27 mouse cellular contexts compared by ENCODE assay signal in the genomic region with DNA sequence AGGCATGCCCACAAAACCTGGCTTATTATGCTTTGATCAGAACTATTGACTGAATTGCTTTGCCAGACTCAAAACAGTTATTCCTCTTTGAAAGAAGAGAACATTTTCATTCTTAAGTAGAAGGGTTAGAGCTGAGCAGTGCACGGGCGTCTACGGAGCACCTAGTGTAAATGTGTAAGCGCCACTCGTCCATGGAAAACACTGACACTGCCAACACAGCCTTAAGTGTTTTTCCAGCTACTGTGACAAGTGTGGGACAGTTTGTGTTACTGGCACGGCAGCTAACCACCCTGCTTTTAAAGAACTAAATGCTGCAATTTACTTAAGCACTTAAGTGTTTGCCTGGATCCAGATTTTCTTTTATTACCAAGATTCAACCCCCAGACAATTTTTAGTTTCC. TPM values are rescaled to one million over a fixed set of nuclear protein-coding genes. Genes with fewer than 3 reads are reported as not detected.
DNase-seq lines count a peak whose midpoint lies in the region; ATAC-seq and TF ChIP-seq lines count a peak whose summit lies in the region.
"Had no signal": no experiment of that assay in that cellular context is flagged by ENCODE, and none has a peak within 500 bp of the region (broad histone marks: within the 10 kb centered on the region; RNA-seq: fewer than 3 reads in every experiment).

No protein-coding gene starts in this region.

- H3K27me3 ChIP-seq in heart, embryonic 15.5 days: no peaks in the 10 kb centered on the region
- H3K27me3 ChIP-seq in heart, embryonic 12.5 days (replicated peaks): no peaks in the 10 kb centered on the region
- H3K27me3 ChIP-seq in CH12.LX (replicated peaks): no peaks in the 10 kb centered on the region
- H3K27me3 ChIP-seq: forebrain, embryonic 13.5 days; hindbrain, embryonic 13.5 days; kidney, embryonic 15.5 days; liver, embryonic 13.5 days; lung, embryonic 15.5 days; megakaryocyte, embryonic 14.5 days; neural tube, embryonic 12.5 days; stomach, embryonic 15.5 days had no signal

- H3K9ac ChIP-seq in heart, embryonic 15.5 days: no peak overlapping the region
- H3K9ac ChIP-seq in heart, embryonic 12.5 days: no peak overlapping the region
- H3K9ac ChIP-seq in CH12.LX (ENCODE audit: insufficient read depth, low read depth): peak overlapping the region; percentile 93
- H3K9ac ChIP-seq: forebrain, embryonic 13.5 days; hindbrain, embryonic 13.5 days; kidney, embryonic 15.5 days; liver, embryonic 13.5 days; lung, embryonic 15.5 days; neural tube, embryonic 12.5 days; stomach, embryonic 15.5 days had no signal

- 75% methylated on average over 6 of the region's 6 CpGs for WGBS in heart, embryonic 15.5 days
- WGBS in heart, embryonic 12.5 days: 76% methylated on average over 6 of the region's 6 CpGs

- no peak for TF ChIP-seq RAD21 in CH12.LX (IDR thresholded peaks at IDR 0.05; ENCODE audit: low read depth, low read length)

- no peak for TF ChIP-seq EP300 in CH12.LX (IDR thresholded peaks at IDR 0.05; ENCODE audit: low read length)

- no peaks in the 10 kb centered on the region for H3K9me3 ChIP-seq in heart, embryonic 15.5 days (replicated peaks)
- no peaks in the 10 kb centered on the region for H3K9me3 ChIP-seq in heart, embryonic 12.5 days (replicated peaks)
- no peaks in the 10 kb centered on the region for H3K9me3 ChIP-seq in CH12.LX (replicated peaks; ENCODE audit: low read length)
- H3K9me3 ChIP-seq: forebrain, embryonic 13.5 days; hindbrain, embryonic 13.5 days; kidney, embryonic 15.5 days; liver, embryonic 13.5 days; lung, embryonic 15.5 days; megakaryocyte, embryonic 14.5 days; neural tube, embryonic 12.5 days; stomach, embryonic 15.5 days had no signal

- dilution Hi-C loops in CH12.LX (cut with MboI; ENCODE audit: extremely low pct_ligation_motif_present, extremely low pct_unique_long_range_greater_than_20kb, low sequenced_read_pairs): no loop called here

- in situ Hi-C loops in CH12.LX (cut with MboI; ENCODE audit: low pct_ligation_motif_present, low pct_unique_long_range_greater_than_20kb, low sequenced_read_pairs): loop anchor here (5.0 to 10.0 kb wide), 2 partner anchors 80 to 233 kb away; a partner anchor contains a TSS

- H3K79me2 ChIP-seq in CH12.LX (replicated peaks; ENCODE audit: control insufficient read depth, extremely low read depth, insufficient read depth, poor library complexity, severe bottlenecking): no peaks in the 10 kb centered on the region

- peak overlapping the region; percentile 9; the same call in 1 of the 2 replicates for H3K27ac ChIP-seq in heart, embryonic 15.5 days
- no peak overlapping the region for H3K27ac ChIP-seq in heart, embryonic 12.5 days (ENCODE audit: poor library complexity, severe bottlenecking)
- peak overlapping the region; percentile 90 for H3K27ac ChIP-seq in CH12.LX (ENCODE audit: insufficient read depth, low read depth)
- H3K27ac ChIP-seq: forebrain, embryonic 13.5 days; hindbrain, embryonic 13.5 days; kidney, embryonic 15.5 days; liver, embryonic 13.5 days; lung, embryonic 15.5 days; neural tube, embryonic 12.5 days; stomach, embryonic 15.5 days had no signal

- peaks cover 34% of the 10 kb centered on the region; the same call in 1 of the 2 replicates for H3K36me3 ChIP-seq in heart, embryonic 15.5 days
- H3K36me3 ChIP-seq in heart, embryonic 12.5 days: peaks cover 73% of the 10 kb centered on the region
- H3K36me3 ChIP-seq in CH12.LX (replicated peaks in 1 of 2; ENCODE audit: control insufficient read depth in 1 of 2, insufficient read depth in 1 of 2, low read length in 1 of 2): peaks cover 3 to 40% of the 10 kb centered on the region in 2 experiments
- H3K36me3 ChIP-seq: neural tube, embryonic 12.5 days had no signal

- no peak for TF ChIP-seq CTCF in CH12.LX (conservative IDR thresholded peaks at IDR 0.05 in 1 of 2, IDR thresholded peaks at IDR 0.05 in 1 of 2; ENCODE audit: low read depth in 2 of 2, low read length in 2 of 2)

- no peak overlapping the region for H3K4me2 ChIP-seq in heart, embryonic 15.5 days
- H3K4me2 ChIP-seq in heart, embryonic 12.5 days: no peak overlapping the region
- H3K4me2 ChIP-seq in CH12.LX (ENCODE audit: insufficient read depth, low read depth, poor library complexity, severe bottlenecking): peak overlapping the region; percentile 83; the same call in 1 of the 2 replicates
- H3K4me2 ChIP-seq: forebrain, embryonic 13.5 days; hindbrain, embryonic 13.5 days; kidney, embryonic 15.5 days; liver, embryonic 13.5 days; lung, embryonic 15.5 days; neural tube, embryonic 12.5 days; stomach, embryonic 15.5 days had no signal

- H3K4me3 ChIP-seq in heart, embryonic 15.5 days: no peak overlapping the region
- no peak overlapping the region for H3K4me3 ChIP-seq in heart, embryonic 12.5 days
- no peak overlapping the region for H3K4me3 ChIP-seq in CH12.LX (replicated peaks in 1 of 3; ENCODE audit: low read depth in 2 of 3, low read length in 2 of 3, poor library complexity in 1 of 3)
- H3K4me3 ChIP-seq: forebrain, embryonic 13.5 days; hindbrain, embryonic 13.5 days; kidney, embryonic 15.5 days; liver, embryonic 13.5 days; lung, embryonic 15.5 days; megakaryocyte, embryonic 14.5 days; neural tube, embryonic 12.5 days; stomach, embryonic 15.5 days had no signal

- H3K4me1 ChIP-seq in heart, embryonic 15.5 days (replicated peaks): no peaks in the 10 kb centered on the region; the same call in 1 of the 2 replicates
- H3K4me1 ChIP-seq in heart, embryonic 12.5 days (replicated peaks): peaks cover 6% of the 10 kb centered on the region; the same call in 1 of the 2 replicates
- H3K4me1 ChIP-seq in CH12.LX (ENCODE audit: control insufficient read depth in 1 of 2, insufficient read depth in 2 of 2): peaks cover 4 to 36% of the 10 kb centered on the region in 2 experiments
- H3K4me1 ChIP-seq: forebrain, embryonic 13.5 days; hindbrain, embryonic 13.5 days; kidney, embryonic 15.5 days; liver, embryonic 13.5 days; lung, embryonic 15.5 days; neural tube, embryonic 12.5 days; stomach, embryonic 15.5 days had no signal

- ATAC-seq in heart, embryonic 15.5 days (replicated peaks; ENCODE audit: insufficient number of reproducible peaks, insufficient read depth, low FRiP score, low read depth): no peak
- no peak for ATAC-seq in heart, embryonic 12.5 days (ENCODE audit: insufficient number of reproducible peaks, low FRiP score)
- ATAC-seq: forebrain, embryonic 13.5 days had no signal

- TF ChIP-seq POLR2A in CH12.LX (IDR thresholded peaks at IDR 0.05; ENCODE audit: low read depth, low read length): no peak

- no peak for DNase-seq in CH12.LX (ENCODE audit: extremely low read depth)
- peak; percentile 37 for DNase-seq in brain, adult 2 months (ENCODE audit: low read depth, low spot score)
- DNase-seq in lung, postnatal 25 days (ENCODE audit: low spot score): peak; percentile 48
- no peak for DNase-seq in right cerebral cortex, postnatal 4 days
- DNase-seq in cerebellum, adult 8-10 months: no peak
- DNase-seq: adrenal gland, postnatal 10 days; cerebellum, adult 9-11 months; gastrocnemius, postnatal 10 days; heart, adult 11 months; kidney, adult 11 months; kidney, postnatal 4 days; liver, embryonic 13.5 days; midbrain, embryonic 14.5 days; retina, postnatal 1 day; thymus, postnatal 25 days had no signal

TF ChIP-seq in CH12.LX, 34 proteins besides CTCF, POLR2A, EP300 and RAD21 (continues in another document):
- TF ChIP-seq ETS1 (conservative IDR thresholded peaks at IDR 0.05; ENCODE audit: low read depth, low read length) (no peak), CHD2 (IDR thresholded peaks at IDR 0.05; ENCODE audit: low read length) (no peak), NELFE (IDR thresholded peaks at IDR 0.05; ENCODE audit: low read depth, low read length) (no peak), IRF4 (IDR thresholded peaks at IDR 0.05; ENCODE audit: low read depth, low read length) (no peak), TBP (conservative IDR thresholded peaks at IDR 0.05; ENCODE audit: low read depth, low read length) (no peak), ZKSCAN1 (IDR thresholded peaks at IDR 0.05; ENCODE audit: borderline replicate concordance, low read depth, low read length) (no peak), POLR2AphosphoS2 (IDR thresholded peaks at IDR 0.05; ENCODE audit: low read depth, low read length) (no peak), TCF12 (IDR thresholded peaks at IDR 0.05; ENCODE audit: low read depth, low read length) (no peak), PAX5 (IDR thresholded peaks at IDR 0.05; ENCODE audit: low read length) (no peak), E2F4 (IDR thresholded peaks at IDR 0.05; ENCODE audit: insufficient replicate concordance, low read depth, low read length) (no peak), MXI1 (IDR thresholded peaks at IDR 0.05; ENCODE audit: low read depth, low read length) (no peak), SMC3 (IDR thresholded peaks at IDR 0.05; ENCODE audit: low read depth, low read length) (no peak), BHLHE40 (IDR thresholded peaks at IDR 0.05; ENCODE audit: low read depth, low read length) (no peak), ZMIZ1 (IDR thresholded peaks at IDR 0.05; ENCODE audit: low read depth, low read length) (no peak), USF2 (conservative IDR thresholded peaks at IDR 0.05; ENCODE audit: low read depth, low read length) (no peak), ZC3H11A (IDR thresholded peaks at IDR 0.05; ENCODE audit: low read depth, low read length) (no peak), MAZ (IDR thresholded peaks at IDR 0.05; ENCODE audit: low read depth, low read length) (no peak), USF1 (IDR thresholded peaks at IDR 0.05; ENCODE audit: low read depth, low read length) (no peak), CHD1 (IDR thresholded peaks at IDR 0.05; ENCODE audit: low read depth, low read length) (no peak)

RNA-seq across cellular contexts. Expression of a gene that starts 20.4 kb away (rescaled TPM):
- 0.67 and 0.74 TPM in 2 replicates for polyA plus RNA-seq in heart, embryonic 15.5 days (2015; fragmentation: Nextera tagmentation; extraction: Ambion mirVana)
- polyA plus RNA-seq in heart, embryonic 12.5 days (2016; fragmentation: Nextera tagmentation; extraction: Ambion mirVana): 0.83 and 1.1 TPM in 2 replicates
- total RNA-seq in CH12.LX (2012; rRNA removed) (0.08 and 0.38 TPM in 2 replicates), CH12.LX (2014; rRNA removed) (not detected in 2 replicates)
- polyA plus RNA-seq in CH12.LX (2012; ENCODE audit: insufficient read length, low read depth): 0.14 TPM in 1 of 2 replicates, not detected in the other
- total RNA-seq: common myeloid progenitor, adult 5-6 weeks had no signal

RNA-seq across cellular contexts. Expression of a gene that starts 30.6 kb away (rescaled TPM):
- 132 and 138 TPM in 2 replicates for polyA plus RNA-seq in heart, embryonic 15.5 days (2015; fragmentation: Nextera tagmentation; extraction: Ambion mirVana)
- 110 and 119 TPM in 2 replicates for polyA plus RNA-seq in heart, embryonic 12.5 days (2016; fragmentation: Nextera tagmentation; extraction: Ambion mirVana)
- 84.2 and 86.1 TPM in 2 replicates for total RNA-seq in CH12.LX (2012; rRNA removed)
- total RNA-seq in CH12.LX (2014; rRNA removed): 36.6 and 58.4 TPM in 2 replicates
- 141 and 194 TPM in 2 replicates for polyA plus RNA-seq in CH12.LX (2012; ENCODE audit: insufficient read length, low read depth)

RNA-seq across cellular contexts. Expression of a gene that starts 57.8 kb away (rescaled TPM):
- polyA plus RNA-seq in heart, embryonic 15.5 days (2015; fragmentation: Nextera tagmentation; extraction: Ambion mirVana): 0.10 and 0.11 TPM in 2 replicates
- polyA plus RNA-seq in heart, embryonic 12.5 days (2016; fragmentation: Nextera tagmentation; extraction: Ambion mirVana): 0.17 and 0.23 TPM in 2 replicates
- total RNA-seq in CH12.LX (2012; rRNA removed) (not detected in 2 replicates), CH12.LX (2014; rRNA removed) (not detected in 2 replicates)
- not detected in 2 replicates for polyA plus RNA-seq in CH12.LX (2012; ENCODE audit: insufficient read length, low read depth)
- total RNA-seq: adrenal gland, postnatal 10 days; common myeloid progenitor, adult 5-6 weeks; gastrocnemius, postnatal 10 days; left cerebral cortex, postnatal 14 days had no signal
- polyA plus RNA-seq: embryonic facial prominence, embryonic 11.5 days; hindbrain, embryonic 13.5 days; liver, embryonic 13.5 days; midbrain, embryonic 14.5 days had no signal

Comparison
In these comparisons a context has a peak if more than half of its experiments do, and no peak if none do; other contexts are left out.
1. DNase-seq: peak in brain, adult 2 months (single experiment) and lung, postnatal 25 days (single experiment); none in CH12.LX (single experiment), right cerebral cortex, postnatal 4 days (single experiment) and cerebellum, adult 8-10 months (single experiment).